Mouse (Mus musculus) bone marrow macrophage, adult 2 months (primary cell): Measurements from ENCODE around the gene Nol3.

Experiments used
- CTCF ChIP-seq: IDR thresholded peaks from 2 replicates; pipeline ENCODE4 v1.5.1; 2012; ENCODE audit warnings: low read depth, mild to moderate bottlenecking, low read length, moderate library complexity
- POLR2A ChIP-seq: IDR thresholded peaks from 2 replicates; pipeline ENCODE4 v1.6.1; 2012; ENCODE audit warnings: mild to moderate bottlenecking, low read depth, low read length, borderline replicate concordance

DNA sequence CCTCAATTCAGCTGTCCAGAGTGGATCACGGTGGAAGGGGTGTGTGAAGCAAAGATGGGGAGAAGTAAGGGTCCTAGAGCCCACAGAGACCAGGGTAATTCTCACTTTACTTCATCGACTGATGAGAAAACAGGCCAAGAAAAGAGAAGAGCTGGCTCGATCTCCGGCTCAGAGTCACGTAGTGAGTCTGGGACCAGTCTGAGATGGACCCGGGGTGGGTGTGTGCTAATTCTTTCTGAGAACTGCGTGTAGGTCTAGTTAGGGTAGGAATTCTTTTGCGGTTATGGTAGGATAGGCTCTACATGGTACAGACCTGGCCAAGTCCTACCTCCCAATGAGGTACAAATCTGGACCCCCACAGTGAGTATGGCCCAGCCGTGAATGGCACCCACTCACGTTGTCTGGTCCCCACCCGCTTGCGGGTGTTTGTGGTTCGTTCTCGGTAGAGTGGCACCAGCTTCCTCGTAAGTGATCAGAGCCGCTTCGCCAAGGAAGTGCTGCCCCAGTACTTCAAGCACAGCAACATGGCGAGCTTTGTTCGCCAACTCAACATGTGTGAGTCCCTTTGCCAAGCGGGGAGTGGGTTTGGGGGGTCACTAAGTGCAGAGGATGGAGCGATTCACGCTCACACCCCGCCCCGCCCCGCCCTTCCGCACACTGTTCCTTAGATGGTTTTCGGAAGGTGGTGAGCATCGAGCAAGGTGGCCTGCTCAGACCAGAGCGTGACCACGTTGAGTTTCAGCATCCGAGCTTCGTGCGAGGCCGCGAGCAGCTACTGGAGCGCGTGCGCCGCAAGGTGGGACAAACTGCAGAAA lies 5.6 kb upstream of the Nol3 start:
- TF ChIP-seq CTCF (no peak), POLR2A (no peak)
